Mouse (Mus musculus): Measurements from ENCODE around the gene Clpx. TPM values are rescaled to one million over a fixed set of nuclear protein-coding genes. Genes with fewer than 3 reads are reported as not detected.

The Clpx gene
- total RNA-seq (2021), result 10 to 100 TPM; 54.0 to 72.6 TPM
- long read RNA-seq, experiment 1, transcript Clpx-201 (14 exons, 2,885 nt), result major isoform, 197 of 224 reads
- long read RNA-seq, experiment 1, transcript Clpx-202 (13 exons, 2,809 nt), result minor isoform, 11 of 224 reads
- long read RNA-seq, experiment 1, partial matches to known transcripts, result 7 of 224 reads
- long read RNA-seq, experiment 1, other reads (novel, unspliced or antisense), result 9 of 224 reads
- long read RNA-seq, experiment 2, transcript Clpx-201 (14 exons, 2,885 nt), result major isoform, 202 of 224 reads
- long read RNA-seq, experiment 2, transcript Clpx-202 (13 exons, 2,809 nt), result minor isoform, 10 of 224 reads
- long read RNA-seq, experiment 2, partial matches to known transcripts, result 5 of 224 reads
- long read RNA-seq, experiment 2, other reads (novel, unspliced or antisense), result 7 of 224 reads

- H3K4me3 ChIP-seq, result peak within 1 kb of the TSS; percentile 82
- intact Hi-C loops (cut with DNase I), result no loop called here
- peak; percentile 4; the same call in 1 of the 2 replicates for TF ChIP-seq CTCF (IDR thresholded peaks at IDR 0.05)
These were observed at the start of gene Clpx for GRCm38 (mm10) chr9:65293973-65294715. TSS of gene Clpx (plus strand) at chr9:65294260.

GRCm38 (mm10) chr9:65247502-65248376 lies 46.3 kb upstream of the Clpx start:
- TF ChIP-seq CTCF (IDR thresholded peaks at IDR 0.05), result no peak
- Histone ChIP-seq H3K27ac (peak overlapping the region; percentile 60), H3K4me3 (no peak overlapping the region)
- DNase-seq, result peak; percentile 68
- intact Hi-C loops (cut with DNase I), result no loop called here

More at GRCm38 (mm10) chr9:65293973-65294715, at the start of gene Clpx:
- peak; percentile 99 for DNase-seq
- peak within 1 kb of the TSS; percentile 96 for H3K27ac ChIP-seq

GRCm38 (mm10) chr9:65248377-65248690 lies 45.7 kb upstream of the Clpx start:
- Histone ChIP-seq H3K27ac (peak overlapping the region; percentile 60), H3K4me3 (no peak overlapping the region)
- peak; percentile 57 for DNase-seq
- intact Hi-C loops (cut with DNase I), result no loop called here
- no peak for TF ChIP-seq CTCF (IDR thresholded peaks at IDR 0.05)

GRCm38 (mm10) chr9:65252026-65252425 lies 42.0 kb upstream of the Clpx start:
- intact Hi-C loops (cut with DNase I), result no loop called here
- TF ChIP-seq CTCF (IDR thresholded peaks at IDR 0.05), result no peak
- peak; percentile 72 for DNase-seq
- Histone ChIP-seq H3K27ac (no peak overlapping the region), H3K4me3 (no peak overlapping the region)

GRCm38 (mm10) chr9:65255906-65256600 lies 38.0 kb upstream of the Clpx start:
- H3K4me3 ChIP-seq, result no peak overlapping the region
- TF ChIP-seq CTCF (IDR thresholded peaks at IDR 0.05), result no peak
- intact Hi-C loops (cut with DNase I), result no loop called here
- peak overlapping the region; percentile 38; the same call in 1 of the 2 replicates for H3K27ac ChIP-seq
- peak; percentile 66 for DNase-seq

GRCm38 (mm10) chr9:65257218-65257910 lies 36.7 kb upstream of the Clpx start:
- DNase-seq, result no peak
- H3K27ac ChIP-seq, result no peak overlapping the region
- TF ChIP-seq CTCF (IDR thresholded peaks at IDR 0.05), result no peak
- H3K4me3 ChIP-seq, result no peak overlapping the region
- intact Hi-C loops (cut with DNase I), result no loop called here

GRCm38 (mm10) chr9:65259366-65259765 lies 34.7 kb upstream of the Clpx start:
- H3K4me3 ChIP-seq, result no peak overlapping the region
- no peak for TF ChIP-seq CTCF (IDR thresholded peaks at IDR 0.05)
- intact Hi-C loops (cut with DNase I), result no loop called here
- H3K27ac ChIP-seq, result peak overlapping the region; percentile 62
- DNase-seq, result no peak

- DNase-seq, result peak; percentile 83
- Histone ChIP-seq H3K4me3 (no peak overlapping the region), H3K27ac (peak overlapping the region; percentile 58)
- intact Hi-C loops (cut with DNase I), result no loop called here
- no peak for TF ChIP-seq CTCF (IDR thresholded peaks at IDR 0.05)
These were observed 32.3 kb upstream of the Clpx start for GRCm38 (mm10) chr9:65261591-65262230.

GRCm38 (mm10) chr9:65262641-65263120 lies 31.4 kb upstream of the Clpx start:
- H3K27ac ChIP-seq, result peak overlapping the region; percentile 58
- no peak overlapping the region for H3K4me3 ChIP-seq
- no peak for DNase-seq
- intact Hi-C loops (cut with DNase I), result no loop called here
- no peak for TF ChIP-seq CTCF (IDR thresholded peaks at IDR 0.05)

GRCm38 (mm10) chr9:65264959-65265358 lies 29.1 kb upstream of the Clpx start, which contains the start of gene Cilp:
TSS of gene Cilp (plus strand) at chr9:65265180.
- peak; percentile 76 for DNase-seq
- TF ChIP-seq CTCF (IDR thresholded peaks at IDR 0.05), result no peak
- peak within 1 kb of the TSS; percentile 64 for H3K27ac ChIP-seq
- H3K4me3 ChIP-seq, result peak within 1 kb of the TSS; percentile 55
- intact Hi-C loops (cut with DNase I), result no loop called here
